Mouse (Mus musculus) hindbrain, embryonic 12.5 days (tissue): ENCODE data around the gene Lrrc61. TPM values are rescaled to one million over a fixed set of nuclear protein-coding genes. Genes with fewer than 3 reads are reported as not detected.

ENCODE experiments used
- ATAC-seq: fragments of 200-750 bp; cut with Nextera tagmentation; 2 replicates; pipeline ENCODE4 v1.8.0; 2017; ENCODE audit warnings: moderate TSS enrichment; ENCODE audit not compliant: low FRiP score
- H3K27ac ChIP-seq: fragments of 300-500 bp; sonication (generic); 2 replicates; pipeline ENCODE4 v1.5.1; 2016; ENCODE audit warnings: mild to moderate bottlenecking
- H3K27me3 ChIP-seq: fragments of 300-500 bp; sonication (generic); 2 replicates; pipeline ENCODE4 v1.6.1; 2016; ENCODE audit warnings: mild to moderate bottlenecking
- H3K36me3 ChIP-seq: fragments of 300-500 bp; sonication (generic); 2 replicates; pipeline ENCODE4 v1.6.1; 2016; ENCODE audit warnings: mild to moderate bottlenecking
- H3K4me1 ChIP-seq: fragments of 300-500 bp; sonication (generic); 2 replicates; pipeline ENCODE4 v1.6.1; 2016
- H3K4me2 ChIP-seq: fragments of 300-500 bp; sonication (generic); replicated peaks from 2 replicates; pipeline ENCODE4 v1.6.1; 2016; ENCODE audit warnings: mild to moderate bottlenecking
- H3K4me3 ChIP-seq: fragments of 300-500 bp; sonication (generic); 2 replicates; pipeline ENCODE4 v1.5.1; 2016; ENCODE audit warnings: mild to moderate bottlenecking
- H3K9ac ChIP-seq: fragments of 300-500 bp; sonication (generic); 2 replicates; pipeline ENCODE4 v1.6.1; 2016; ENCODE audit warnings: mild to moderate bottlenecking, moderate library complexity
- H3K9me3 ChIP-seq: fragments of 300-500 bp; sonication (generic); replicated peaks from 2 replicates; pipeline ENCODE4 v1.6.1; 2016; ENCODE audit warnings: mild to moderate bottlenecking
- WGBS: fragments of 180-500 bp; shearing (Covaris S2); methylation state at CpG from one replicate; pipeline ENCODE4 v1.1.7; 2016; 5-methylcytosine and 5-hydroxymethylcytosine counted together
- polyA plus RNA-seq: library from polyadenylated mRNA; unstranded; fragments of >200 nt; fragmentation: Nextera tagmentation; extraction: Ambion mirVana; gene quantifications from 2 replicates; pipeline ENCODE4 v1.2.1, GENCODE M21; 2016

Gene Lrrc61
- polyA plus RNA-seq, 1 experiment from 2014 or later: 19.7 TPM

- ATAC-seq: peak; percentile 95
- Histone ChIP-seq H3K36me3 (peaks cover 31% of the 10 kb centered on the region), H3K9me3 (no peaks in the 10 kb centered on the region), H3K4me2 (peak within 1 kb of the TSS; percentile 89), H3K4me3 (peak within 1 kb of the TSS; percentile 66), H3K9ac (peak within 1 kb of the TSS; percentile 90), H3K27me3 (no peaks in the 10 kb centered on the region), H3K27ac (peak within 1 kb of the TSS; percentile 81), H3K4me1 (peaks cover 25% of the 10 kb centered on the region)
- WGBS: 4% methylated on average over 38 of the region's 38 CpGs
Measured at GRCm38 (mm10) chr6:48537105-48537954, 17.3 kb upstream of the Lrrc61 start, which contains the start of gene Atp6v0e2. Gene Atp6v0e2 (plus strand): TSS chr6:48537615.

GRCm38 (mm10) chr6:48538841-48539737, 15.5 kb upstream of the Lrrc61 start:
- peak overlapping the region; percentile 90; the same call in 1 of the 2 replicates for H3K9ac ChIP-seq
- WGBS: 64% methylated on average over 5 of the region's 5 CpGs
- no peaks in the 10 kb centered on the region for H3K9me3 ChIP-seq
- 0 out of 2 replicates have a peak overlapping the region, but pooled peaks have one; percentile 66 for H3K4me3 ChIP-seq
- no peaks in the 10 kb centered on the region for H3K27me3 ChIP-seq
- no peak for ATAC-seq
- H3K4me2 ChIP-seq: peak overlapping the region; percentile 89
- no peak overlapping the region for H3K27ac ChIP-seq
- peaks cover 25% of the 10 kb centered on the region for H3K4me1 ChIP-seq
- H3K36me3 ChIP-seq: peaks cover 26% of the 10 kb centered on the region

- Histone ChIP-seq H3K4me3 (no peak overlapping the region), H3K9me3 (no peaks in the 10 kb centered on the region), H3K27ac (no peak overlapping the region), H3K27me3 (no peaks in the 10 kb centered on the region), H3K4me1 (peaks cover 25% of the 10 kb centered on the region), H3K36me3 (peaks cover 26% of the 10 kb centered on the region), H3K9ac (no peak overlapping the region), H3K4me2 (no peak overlapping the region)
- 84% methylated on average over 5 of the region's 5 CpGs for WGBS
- ATAC-seq: no peak
Measured at GRCm38 (mm10) chr6:48539860-48540259, 14.7 kb upstream of the Lrrc61 start.

- no peaks in the 10 kb centered on the region for H3K27me3 ChIP-seq
- peaks cover 26% of the 10 kb centered on the region for H3K36me3 ChIP-seq
- H3K9me3 ChIP-seq: no peaks in the 10 kb centered on the region
- no peak overlapping the region for H3K27ac ChIP-seq
- no peak for ATAC-seq
- 66% methylated on average over 3 of the region's 3 CpGs for WGBS
- H3K4me1 ChIP-seq: peaks cover 25% of the 10 kb centered on the region
- no peak overlapping the region for H3K4me2 ChIP-seq
- H3K4me3 ChIP-seq: no peak overlapping the region
- no peak overlapping the region for H3K9ac ChIP-seq
Measured at GRCm38 (mm10) chr6:48540721-48541120, 13.9 kb upstream of the Lrrc61 start.

GRCm38 (mm10) chr6:48541560-48542450, 12.8 kb upstream of the Lrrc61 start:
- 49% methylated on average over 7 of the region's 7 CpGs for WGBS
- no peak for ATAC-seq
- H3K9ac ChIP-seq: peak overlapping the region; percentile 46; the same call in 1 of the 2 replicates
- H3K27ac ChIP-seq: no peak overlapping the region; the same call in 1 of the 2 replicates
- no peak overlapping the region for H3K4me3 ChIP-seq
- H3K36me3 ChIP-seq: peaks cover 26% of the 10 kb centered on the region
- no peaks in the 10 kb centered on the region for H3K9me3 ChIP-seq
- peaks cover 21% of the 10 kb centered on the region for H3K4me1 ChIP-seq
- H3K27me3 ChIP-seq: no peaks in the 10 kb centered on the region
- H3K4me2 ChIP-seq: no peak overlapping the region

- no peak overlapping the region for H3K4me3 ChIP-seq
- no peak overlapping the region for H3K4me2 ChIP-seq
- H3K27me3 ChIP-seq: no peaks in the 10 kb centered on the region
- H3K36me3 ChIP-seq: peaks cover 26% of the 10 kb centered on the region
- peaks cover 18% of the 10 kb centered on the region for H3K4me1 ChIP-seq
- no peak overlapping the region for H3K27ac ChIP-seq
- no peak overlapping the region for H3K9ac ChIP-seq
- no peak for ATAC-seq
- no peaks in the 10 kb centered on the region for H3K9me3 ChIP-seq
- WGBS: 79% methylated on average over 3 of the region's 3 CpGs
Measured at GRCm38 (mm10) chr6:48542631-48543030, 12.0 kb upstream of the Lrrc61 start.

GRCm38 (mm10) chr6:48545251-48545650, 9.3 kb upstream of the Lrrc61 start:
- 84% methylated on average over 5 of the region's 5 CpGs for WGBS
- H3K27ac ChIP-seq: no peak overlapping the region
- no peaks in the 10 kb centered on the region; the same call in 1 of the 2 replicates for H3K4me1 ChIP-seq
- peaks cover 20% of the 10 kb centered on the region for H3K36me3 ChIP-seq
- H3K4me2 ChIP-seq: no peak overlapping the region
- H3K4me3 ChIP-seq: no peak overlapping the region
- H3K9ac ChIP-seq: no peak overlapping the region
- H3K9me3 ChIP-seq: no peaks in the 10 kb centered on the region
- no peak for ATAC-seq
- H3K27me3 ChIP-seq: no peaks in the 10 kb centered on the region

GRCm38 (mm10) chr6:48546271-48546670, 8.3 kb upstream of the Lrrc61 start:
- H3K36me3 ChIP-seq: peaks cover 10% of the 10 kb centered on the region; the same call in 1 of the 2 replicates
- no peak for ATAC-seq
- WGBS: 52% methylated on average over 1 of the region's 1 CpGs
- no peaks in the 10 kb centered on the region for H3K27me3 ChIP-seq
- no peak overlapping the region for H3K27ac ChIP-seq
- no peaks in the 10 kb centered on the region for H3K4me1 ChIP-seq
- H3K4me2 ChIP-seq: no peak overlapping the region
- H3K9me3 ChIP-seq: no peaks in the 10 kb centered on the region
- no peak overlapping the region for H3K9ac ChIP-seq
- H3K4me3 ChIP-seq: no peak overlapping the region

- ATAC-seq: no peak
- WGBS: 62% methylated on average over 4 of the region's 4 CpGs
- no peaks in the 10 kb centered on the region for H3K9me3 ChIP-seq
- H3K27me3 ChIP-seq: no peaks in the 10 kb centered on the region
- H3K4me2 ChIP-seq: no peak overlapping the region
- no peak overlapping the region for H3K27ac ChIP-seq
- no peaks in the 10 kb centered on the region for H3K4me1 ChIP-seq
- H3K9ac ChIP-seq: no peak overlapping the region
- no peak overlapping the region for H3K4me3 ChIP-seq
- H3K36me3 ChIP-seq: peaks cover 5% of the 10 kb centered on the region; the same call in 1 of the 2 replicates
Measured at GRCm38 (mm10) chr6:48546858-48547257, 7.7 kb upstream of the Lrrc61 start.

GRCm38 (mm10) chr6:48548314-48548713, 6.3 kb upstream of the Lrrc61 start:
- Histone ChIP-seq H3K27ac (no peak overlapping the region), H3K4me1 (no peaks in the 10 kb centered on the region), H3K9ac (no peak overlapping the region), H3K9me3 (no peaks in the 10 kb centered on the region), H3K4me2 (no peak overlapping the region), H3K36me3 (no peaks in the 10 kb centered on the region), H3K27me3 (no peaks in the 10 kb centered on the region), H3K4me3 (no peak overlapping the region)
- WGBS: 87% methylated on average over 6 of the region's 6 CpGs
- no peak for ATAC-seq

- Histone ChIP-seq H3K27ac (no peak overlapping the region), H3K9ac (no peak overlapping the region), H3K4me3 (no peak overlapping the region), H3K27me3 (no peaks in the 10 kb centered on the region), H3K4me2 (no peak overlapping the region), H3K4me1 (peaks cover 17% of the 10 kb centered on the region), H3K36me3 (peaks cover 13% of the 10 kb centered on the region), H3K9me3 (no peaks in the 10 kb centered on the region)
- no peak for ATAC-seq
- 58% methylated on average over 4 of the region's 4 CpGs for WGBS
Measured at GRCm38 (mm10) chr6:48552918-48553317, 1.7 kb upstream of the Lrrc61 start.
